Mouse (Mus musculus): ENCODE results near the gene Ugt1a10.
"Not testable (repeated sequence)": the region's sequence is repeated elsewhere in the genome, so short reads cannot be mapped to it uniquely, and the experiment has no call there.

Gene Ugt1a10

DNA sequence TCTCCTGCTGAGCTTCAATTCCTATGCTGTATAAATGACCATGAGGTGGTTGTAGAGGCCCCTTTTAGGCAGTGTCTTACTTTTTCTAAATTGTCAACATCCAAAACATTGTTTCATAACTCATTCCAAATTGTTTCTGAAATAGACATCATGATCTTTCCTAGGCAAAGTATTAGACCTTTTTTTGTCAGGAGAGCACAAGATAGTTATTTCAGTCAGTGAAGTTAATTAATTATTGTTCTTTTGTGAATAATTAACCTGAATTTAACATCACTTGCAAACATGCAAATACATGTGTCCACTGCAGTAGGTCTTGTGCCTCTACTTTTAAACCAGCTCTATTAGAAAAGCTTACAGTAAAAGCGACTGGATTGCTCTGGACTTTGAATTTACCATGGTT, at the start of gene Ugt1a10:
Gene Ugt1a10, plus strand, starts transcription at position 301 of the 400 bp plus-strand sequence.
- no peak for DNase-seq (ENCODE audit: low read depth, low spot score)

GRCm38 (mm10) chr1:88007692-88008210, 47.4 kb upstream of the Ugt1a10 start:
- no peak for DNase-seq (ENCODE audit: low read depth, low spot score)

DNA sequence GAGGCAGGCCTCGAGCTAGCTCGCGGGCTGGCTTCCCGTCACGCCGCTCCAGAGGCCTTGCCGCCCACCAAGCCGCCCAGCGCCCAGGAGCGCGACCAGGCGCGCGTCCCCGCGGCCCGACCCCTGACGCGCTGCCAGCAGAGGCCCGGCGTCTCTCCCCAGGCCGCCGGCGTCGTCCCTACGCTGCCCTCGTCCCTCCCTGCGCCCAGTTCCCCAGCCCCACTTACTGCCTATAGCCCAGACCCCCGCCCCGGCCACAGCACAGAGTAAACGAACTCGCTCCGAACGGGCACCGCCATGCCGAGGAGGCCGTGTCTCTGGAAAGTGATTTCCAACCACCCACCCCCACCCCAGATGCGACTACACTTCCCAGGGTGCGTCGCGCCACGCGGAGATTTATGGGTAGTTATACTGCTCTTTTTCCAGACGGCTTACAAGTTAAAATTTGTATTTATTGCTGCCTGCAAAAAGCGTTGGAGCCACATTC, 46.9 kb upstream of the Ugt1a10 start, which contains the start of gene Usp40:
Gene Usp40, minus strand, starts transcription at position 341 of the 487 bp plus-strand sequence.
- DNase-seq (ENCODE audit: low read depth, low spot score), result peak; percentile 32

GRCm38 (mm10) chr1:88008735-88009134, 46.5 kb upstream of the Ugt1a10 start:
- DNase-seq (ENCODE audit: low read depth, low spot score), result no peak

- DNase-seq (ENCODE audit: low read depth, low spot score), result no peak
Measured at GRCm38 (mm10) chr1:88009521-88009920, 45.7 kb upstream of the Ugt1a10 start.

DNA sequence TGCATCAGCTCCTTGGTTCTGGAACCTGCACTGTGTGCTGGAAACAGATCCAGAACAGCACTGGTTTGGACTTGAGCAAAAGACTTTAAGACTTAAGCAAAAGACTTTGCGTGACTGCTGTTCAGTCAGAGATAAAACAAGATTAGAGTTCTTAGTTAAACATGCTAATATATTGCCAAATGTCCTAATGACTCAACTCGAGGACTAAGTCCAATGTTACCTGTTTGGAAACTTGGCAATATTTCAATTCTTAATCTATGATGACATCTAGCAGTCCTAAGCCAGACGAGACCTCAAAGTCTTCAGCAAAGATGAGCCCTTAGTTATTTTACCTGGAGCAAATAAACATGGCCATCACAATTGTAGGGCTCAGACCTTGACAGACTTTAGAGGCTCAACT, 41.5 kb upstream of the Ugt1a10 start:
- DNase-seq (ENCODE audit: low read depth, low spot score), result no peak

- no peak for DNase-seq (ENCODE audit: low read depth, low spot score)
Measured at GRCm38 (mm10) chr1:88014194-88014593, 41.0 kb upstream of the Ugt1a10 start.

GRCm38 (mm10) chr1:88014671-88015070, 40.5 kb upstream of the Ugt1a10 start:
- no peak for DNase-seq (ENCODE audit: low read depth, low spot score)

DNA sequence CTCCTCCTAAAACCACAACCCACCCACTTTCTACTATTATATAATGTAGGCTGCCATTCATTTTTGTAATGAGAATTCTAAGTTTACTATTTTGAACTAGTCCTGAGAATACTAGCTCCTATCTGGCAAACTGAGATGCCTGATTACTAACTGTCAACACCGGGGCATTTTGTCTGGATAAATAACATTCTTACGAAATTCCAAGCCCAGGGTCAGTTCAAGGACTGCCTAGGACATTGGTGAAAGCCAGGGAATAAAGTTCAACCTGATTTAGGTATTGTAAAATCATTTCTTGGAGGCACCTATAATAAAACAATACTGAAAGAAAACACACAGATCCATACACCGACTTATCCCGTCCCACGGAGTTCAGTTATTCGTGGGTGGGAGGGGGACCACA, 39.8 kb upstream of the Ugt1a10 start:
- DNase-seq (ENCODE audit: low read depth, low spot score), result no peak

DNA sequence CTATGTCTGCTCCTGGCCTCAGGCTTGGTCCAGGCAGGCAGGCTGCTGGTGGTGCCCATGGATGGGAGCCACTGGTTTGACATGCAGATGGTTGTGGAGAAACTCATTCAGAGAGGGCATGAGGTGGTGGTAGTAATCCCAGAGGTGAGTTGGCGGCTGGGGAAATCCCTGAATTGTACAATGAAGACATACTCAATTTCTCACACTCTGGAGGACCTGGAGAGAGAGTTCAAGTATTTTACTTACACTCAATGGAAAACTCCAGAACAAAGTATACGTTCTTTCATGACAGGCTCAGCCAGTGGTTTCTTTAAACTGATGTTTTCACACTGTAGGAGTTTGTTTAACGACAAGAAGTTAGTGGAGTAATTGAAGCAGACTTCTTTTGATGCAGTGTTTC, 29.9 kb upstream of the Ugt1a10 start:
- not testable (repeated sequence) for DNase-seq (ENCODE audit: low read depth, low spot score)

DNA sequence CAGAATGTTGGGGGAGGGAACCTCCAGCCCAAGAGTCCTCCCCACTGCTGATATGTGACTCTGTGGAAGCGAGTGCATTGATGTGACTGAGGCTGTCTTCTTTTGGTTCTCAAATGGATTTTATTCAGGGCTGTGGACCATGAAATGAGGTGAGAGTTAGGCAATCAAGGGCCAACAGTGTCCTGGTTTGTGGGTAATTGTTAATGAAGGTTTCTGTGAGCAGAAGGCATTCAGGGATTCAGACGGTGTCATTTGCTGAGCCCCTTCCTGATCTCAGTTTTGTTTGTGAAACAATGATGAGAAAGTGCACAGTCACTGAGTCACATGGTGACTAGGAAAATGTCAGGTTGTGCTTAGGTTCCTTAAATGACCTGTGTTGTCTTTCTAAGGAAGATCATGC, 12.1 kb upstream of the Ugt1a10 start:
- DNase-seq (ENCODE audit: low read depth, low spot score), result not testable (repeated sequence)

- DNase-seq (ENCODE audit: low read depth, low spot score), result not testable (repeated sequence)
Measured at GRCm38 (mm10) chr1:88044832-88045437, 10.3 kb upstream of the Ugt1a10 start.

- not testable (repeated sequence) for DNase-seq (ENCODE audit: low read depth, low spot score)
Measured at GRCm38 (mm10) chr1:88047408-88047807, 7.8 kb upstream of the Ugt1a10 start.

DNA sequence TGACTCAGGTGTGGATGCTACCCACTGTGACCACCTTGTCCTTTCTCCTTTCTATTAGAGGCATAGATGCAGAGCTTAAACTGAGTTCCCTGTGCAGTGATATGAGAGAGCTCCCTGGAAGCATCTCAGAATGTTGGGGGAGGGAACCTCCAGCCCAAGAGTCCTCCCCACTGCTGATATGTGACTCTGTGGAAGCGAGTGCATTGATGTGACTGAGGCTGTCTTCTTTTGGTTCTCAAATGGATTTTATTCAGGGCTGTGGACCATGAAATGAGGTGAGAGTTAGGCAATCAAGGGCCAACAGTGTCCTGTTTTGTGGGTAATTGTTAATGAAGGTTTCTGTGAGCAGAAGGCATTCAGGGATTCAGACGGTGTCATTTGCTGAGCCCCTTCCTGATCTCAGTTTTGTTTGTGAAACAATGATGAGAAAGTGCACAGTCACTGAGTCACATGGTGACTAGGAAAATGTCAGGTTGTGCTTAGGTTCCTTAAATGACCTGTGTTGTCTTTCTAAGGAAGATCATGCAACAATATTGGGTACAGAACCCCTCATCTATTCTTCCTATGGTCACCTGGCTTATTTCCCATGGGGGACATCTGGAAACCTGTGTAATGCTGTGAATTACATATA, 11.4 kb downstream of the Ugt1a10 start:
- DNase-seq (ENCODE audit: low read depth, low spot score), result not testable (repeated sequence)

DNA sequence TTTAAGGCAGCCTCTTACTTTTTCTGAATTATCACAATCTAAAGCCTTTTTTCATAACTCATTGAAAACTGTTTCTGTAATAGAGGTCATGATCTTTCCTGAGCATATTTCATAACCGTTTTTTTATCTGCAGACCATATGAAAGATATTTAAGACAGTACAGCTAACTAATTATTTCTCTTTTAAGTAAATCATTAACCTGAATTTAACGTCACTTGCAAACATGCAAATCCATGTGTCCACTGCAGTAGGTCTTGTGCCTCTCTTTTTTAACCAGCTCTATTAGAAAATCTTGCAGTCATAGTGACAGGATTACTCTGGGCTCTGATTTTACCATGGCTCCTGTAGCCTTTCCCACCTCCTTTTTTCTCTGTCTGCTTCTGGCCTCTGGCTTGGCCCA, 15.3 kb downstream of the Ugt1a10 start, which contains the start of gene Ugt1a9:
Gene Ugt1a9, plus strand, starts transcription at position 306 of the 400 bp plus-strand sequence.
- DNase-seq (ENCODE audit: low read depth, low spot score), result no peak

DNA sequence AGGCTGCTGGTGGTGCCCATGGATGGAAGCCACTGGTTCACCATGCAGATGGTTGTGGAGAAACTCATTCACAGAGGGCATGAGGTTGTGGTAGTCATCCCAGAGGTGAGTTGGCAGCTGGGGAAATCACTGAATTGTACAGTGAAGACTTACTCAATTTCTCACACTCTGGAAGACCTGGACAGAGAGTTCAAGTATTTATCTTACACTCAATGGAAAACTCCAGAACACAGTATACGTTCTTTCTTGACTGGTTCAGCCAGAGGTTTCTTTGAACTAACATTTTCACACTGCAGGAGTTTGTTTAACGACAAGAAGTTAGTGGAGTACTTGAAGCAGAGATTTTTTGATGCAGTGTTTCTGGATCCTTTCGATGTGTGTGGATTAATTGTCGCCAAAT, 15.7 kb downstream of the Ugt1a10 start:
- no peak for DNase-seq (ENCODE audit: low read depth, low spot score)

DNA sequence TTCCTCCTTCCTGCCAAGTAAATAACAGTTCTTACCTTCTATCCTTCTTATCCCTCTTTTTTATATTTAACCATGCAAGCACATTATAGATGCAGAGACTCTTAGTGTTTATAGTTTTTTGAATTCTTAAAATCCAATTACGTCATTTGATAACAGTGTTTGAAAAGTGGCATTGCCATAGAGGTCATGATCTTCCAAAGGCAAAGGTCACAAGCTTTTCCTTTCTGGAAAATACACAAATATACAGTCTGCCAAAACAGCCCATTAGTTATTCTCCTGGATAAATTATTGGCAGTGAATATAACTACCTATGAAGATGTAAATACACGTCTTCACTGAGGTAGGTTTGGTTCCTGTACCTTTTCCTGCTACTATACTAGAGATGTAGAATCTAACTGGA, 19.3 kb downstream of the Ugt1a10 start:
- DNase-seq (ENCODE audit: low read depth, low spot score), result no peak

GRCm38 (mm10) chr1:88077128-88077527, 21.9 kb downstream of the Ugt1a10 start:
- no peak for DNase-seq (ENCODE audit: low read depth, low spot score)

DNA sequence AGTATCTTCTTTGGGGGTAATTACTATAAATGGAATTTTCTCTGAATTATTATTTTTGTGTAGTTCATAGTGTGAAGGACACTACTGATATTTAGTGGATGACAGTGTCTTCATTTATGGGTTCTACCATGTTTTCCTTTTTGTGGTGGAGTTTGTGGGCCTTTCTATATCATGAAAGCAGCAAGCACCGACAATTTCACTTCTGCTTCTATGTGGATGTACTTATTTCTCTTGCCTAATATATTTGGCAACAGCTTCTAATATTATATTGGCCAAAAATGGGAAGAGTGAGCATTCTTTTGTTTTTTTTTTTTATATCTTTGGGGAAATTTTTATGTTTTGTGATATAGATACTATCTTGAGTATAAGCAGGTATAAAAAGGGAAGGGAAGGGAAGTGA, 26.5 kb downstream of the Ugt1a10 start:
- no peak for DNase-seq (ENCODE audit: low read depth, low spot score)

DNA sequence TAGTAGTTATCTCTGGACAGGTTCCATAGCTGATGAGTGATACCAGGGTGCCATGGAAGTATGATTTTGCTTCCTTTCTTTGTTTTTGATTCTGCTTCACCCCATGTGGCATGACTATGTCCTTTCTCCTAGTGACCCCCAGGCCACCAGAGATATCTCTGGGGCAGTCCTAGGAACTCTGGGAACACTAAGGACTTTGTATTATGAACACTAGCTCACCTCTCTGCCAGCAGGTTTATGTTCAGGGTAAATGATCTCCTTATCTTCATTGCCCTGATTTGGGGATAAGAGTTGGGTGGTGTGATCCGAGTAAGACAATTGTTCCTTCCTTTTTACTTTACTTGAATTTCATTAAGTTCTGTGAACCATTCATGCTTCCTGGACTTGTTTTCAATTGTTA, 30.9 kb downstream of the Ugt1a10 start:
- DNase-seq (ENCODE audit: low read depth, low spot score), result no peak

- no peak for DNase-seq (ENCODE audit: low read depth, low spot score)
Measured at GRCm38 (mm10) chr1:88087513-88087912, 32.3 kb downstream of the Ugt1a10 start, which contains the start of gene Ugt1a8. Gene Ugt1a8 (plus strand): TSS chr1:88087813.

- DNase-seq (ENCODE audit: low read depth, low spot score), result no peak
Measured at GRCm38 (mm10) chr1:88092341-88092740, 37.2 kb downstream of the Ugt1a10 start.

DNA sequence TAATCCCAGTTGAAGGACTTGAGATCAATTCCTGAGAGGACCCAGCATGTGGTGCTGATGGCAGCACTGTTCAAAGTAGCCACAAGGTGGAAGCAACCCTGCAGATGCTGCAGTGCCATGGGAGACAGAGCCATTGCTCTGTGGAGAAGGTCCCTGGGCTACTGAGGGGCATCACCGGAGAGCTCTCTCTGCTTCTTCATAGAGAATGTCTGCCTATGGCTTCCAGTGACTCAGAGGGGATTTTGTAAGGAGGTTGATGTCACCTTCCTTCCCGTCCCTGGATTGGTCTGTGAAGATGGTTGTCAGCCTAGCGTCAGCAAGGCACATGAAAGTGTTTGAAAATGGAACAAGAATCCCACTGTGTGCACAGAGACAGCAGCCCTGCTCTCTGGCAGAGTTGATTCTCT, 39.1 kb downstream of the Ugt1a10 start:
- DNase-seq (ENCODE audit: low read depth, low spot score), result not testable (repeated sequence)

Data from c-Kit-negative CD71-positive TER-119-positive erythroid progenitor cells, embryonic 14.5 days (primary cell).